Mouse (Mus musculus) cerebellum, adult 2 months (tissue): ENCODE measurements around the gene Pdlim1.

Source experiments
- CTCF ChIP-seq: fragments of 200-500 bp; IDR thresholded peaks from 2 replicates; pipeline ENCODE4 v1.5.1; 2011; ENCODE audit warnings: low read depth, mild to moderate bottlenecking, control low read depth, low read length, moderate library complexity, borderline replicate concordance; ENCODE audit not compliant: insufficient read depth
- POLR2A ChIP-seq: fragments of 200-500 bp; IDR thresholded peaks from 2 replicates; pipeline ENCODE4 v1.6.1; 2011; ENCODE audit warnings: low read length, control low read depth, borderline replicate concordance; ENCODE audit not compliant: insufficient read depth

GRCm38 (mm10) chr19:40267380-40267779, 4.3 kb downstream of the Pdlim1 start:
- TF ChIP-seq POLR2A (no peak), CTCF (no peak)
